8 mouse cellular contexts compared by ENCODE assay signal in genomic region chrX:150477854-150478780, GRCm38 (mm10). TPM values are rescaled to one million over a fixed set of nuclear protein-coding genes. Genes with fewer than 3 reads are reported as not detected.
DNase-seq lines count a peak whose midpoint lies in the region; ATAC-seq and TF ChIP-seq lines count a peak whose summit lies in the region.

No protein-coding gene starts in this region.

- DNase-seq in gastrocnemius, postnatal 10 days: peak; percentile 54
- DNase-seq in left cerebral cortex, postnatal 10 days (ENCODE audit: extremely low spot score in 1 of 2, low spot score in 2 of 2): peak; percentile 84 to 91
- DNase-seq in right cerebral cortex, postnatal 25 days: peak; percentile 74
- peak; percentile 70 to 81 for DNase-seq in urinary bladder, postnatal 4 days (ENCODE audit: low spot score in 2 of 2)

- peak; percentile 35; the same call in 1 of the 2 replicates for TF ChIP-seq POLR2A in cortical plate, adult 2 months (IDR thresholded peaks at IDR 0.05; ENCODE audit: extremely low read depth, insufficient read depth, low read length)

- H3K4me3 ChIP-seq in cortical plate, adult 2 months (ENCODE audit: insufficient read depth, low read length): peak overlapping the region; percentile 95

- peak overlapping the region; percentile 96 for H3K27ac ChIP-seq in cortical plate, adult 2 months (ENCODE audit: insufficient read depth, low read length)

- TF ChIP-seq CTCF in cortical plate, adult 2 months (IDR thresholded peaks at IDR 0.05; ENCODE audit: extremely low read depth, insufficient read depth, low read length): peak; percentile 58

- ATAC-seq in activated CD4-positive, CD25-positive, alpha-beta regulatory T cell, adult 4 months: peak; percentile 94
- ATAC-seq in inflammation-experienced regulatory T-cells, adult 6 months: peak; percentile 95
- ATAC-seq in megakaryocyte-erythroid progenitor cell, adult 5-6 weeks (replicated peaks; ENCODE audit: low FRiP score, low TSS enrichment, poor library complexity, severe bottlenecking): peak; percentile 100

- intact Hi-C loops in left cerebral cortex, postnatal 10 days (cut with DNase I): no loop called here

- no peaks in the 10 kb centered on the region for H3K4me1 ChIP-seq in cortical plate, adult 2 months (ENCODE audit: control insufficient read depth, insufficient read depth, low read length)

RNA-seq across cellular contexts. Expression of gene Tmem29, which starts 19.2 kb away (rescaled TPM):
- polyA plus RNA-seq in activated CD4-positive, CD25-positive, alpha-beta regulatory T cell, adult 4 months (2017; shearing (Covaris generic)): 10 to 100 TPM; 17.1 to 20.0 TPM
- polyA plus RNA-seq in cortical plate, adult 2 months (2012; rRNA removed): 38.7 and 39.4 TPM in 2 replicates
- total RNA-seq in gastrocnemius, postnatal 10 days (2021): 1 to 10 TPM; 6.0 to 6.1 TPM
- polyA plus RNA-seq in inflammation-experienced regulatory T-cells, adult 6 months (2017; shearing (Covaris generic)): 10 to 100 TPM; 17.4 to 23.6 (median 18.4) TPM
- total RNA-seq in left cerebral cortex, postnatal 10 days (2021): 10 to 100 TPM; 53.1 to 55.1 TPM
- 21.0 and 23.4 TPM in 2 replicates for total RNA-seq in megakaryocyte-erythroid progenitor cell, adult 5-6 weeks (2014; fragmentation: Nextera tagmentation)
- total RNA-seq in megakaryocyte-erythroid progenitor cell, adult 5-6 weeks (2017): 18.8 and 24.6 TPM in 2 replicates

Comparison
In these comparisons a context has a peak if more than half of its experiments do, and no peak if none do; other contexts are left out.
1. Peak in every context shown above with its lines: DNase-seq, ATAC-seq, H3K4me3 ChIP-seq and H3K27ac ChIP-seq.